Mouse (Mus musculus): ENCODE results near the gene Cct7.

Cct7 gene

GRCm38 (mm10) chr6:85452411-85452665, 1.0 kb downstream of the Cct7 start:
- no peak for DNase-seq (ENCODE audit: low spot score)

- peak; percentile 33 for DNase-seq (ENCODE audit: low spot score)
Observed at GRCm38 (mm10) chr6:85452816-85453215, 1.5 kb downstream of the Cct7 start.

DNA sequence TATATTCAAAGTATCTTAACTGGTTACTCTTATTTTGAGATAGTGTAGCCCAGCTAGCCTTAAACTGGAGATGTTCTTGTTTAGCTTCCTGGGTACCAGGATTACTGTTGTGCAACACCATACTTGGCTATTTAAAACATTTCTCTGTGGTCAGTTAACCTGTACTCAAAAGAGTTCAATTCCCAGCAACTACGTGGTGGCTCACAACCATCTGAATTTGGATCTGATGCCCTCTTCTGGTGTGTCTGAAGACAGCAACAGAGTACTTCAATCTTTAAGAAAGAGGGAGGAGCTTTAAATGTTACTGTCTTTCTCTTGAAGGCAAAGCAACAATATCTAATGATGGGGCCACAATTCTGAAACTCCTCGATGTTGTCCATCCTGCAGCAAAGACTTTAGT, 8.3 kb downstream of the Cct7 start:
- DNase-seq (ENCODE audit: low spot score) = no peak

- DNase-seq (ENCODE audit: low spot score) = peak; percentile 44
Observed at GRCm38 (mm10) chr6:85465381-85465780, 14.1 kb downstream of the Cct7 start.

DNA sequence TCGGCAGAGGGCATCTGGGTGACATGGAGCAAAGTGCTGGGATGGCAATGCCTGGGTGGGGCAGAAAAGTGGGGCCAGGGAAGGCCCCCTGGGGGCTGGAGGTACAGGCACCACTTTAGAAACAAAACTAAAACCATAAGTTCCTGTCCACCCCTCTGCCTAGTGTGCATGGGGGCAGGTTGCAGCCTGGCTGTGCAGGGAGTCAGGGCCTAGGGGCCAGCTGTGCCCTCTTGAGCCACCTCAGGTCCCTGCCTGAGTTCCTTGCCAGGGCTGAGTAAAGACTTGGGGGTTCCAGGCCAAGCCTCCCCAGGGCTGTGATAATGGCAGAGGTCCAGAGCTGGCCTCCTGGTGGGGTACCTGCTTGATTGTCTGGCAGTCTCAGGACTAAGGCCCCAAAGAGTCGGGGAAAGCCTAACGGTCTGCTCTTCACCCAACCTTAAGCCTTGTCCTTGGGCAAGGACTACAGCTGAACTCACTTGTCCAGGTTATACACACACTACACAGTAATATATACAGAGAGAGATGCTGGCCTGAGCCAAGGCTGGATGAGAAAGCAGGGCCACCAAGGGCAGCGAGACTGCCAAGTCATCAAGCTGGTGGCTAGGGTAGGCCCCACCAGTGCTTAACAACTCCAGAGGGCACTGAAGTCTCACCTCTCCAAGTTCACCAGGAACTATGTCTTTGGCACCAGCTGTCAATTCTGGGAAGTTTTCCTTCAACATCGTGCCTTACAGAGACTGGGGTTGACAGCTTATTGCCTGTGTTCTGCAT, 18.5 kb downstream of the Cct7 start:
- no peak for DNase-seq (ENCODE audit: low spot score)

DNA sequence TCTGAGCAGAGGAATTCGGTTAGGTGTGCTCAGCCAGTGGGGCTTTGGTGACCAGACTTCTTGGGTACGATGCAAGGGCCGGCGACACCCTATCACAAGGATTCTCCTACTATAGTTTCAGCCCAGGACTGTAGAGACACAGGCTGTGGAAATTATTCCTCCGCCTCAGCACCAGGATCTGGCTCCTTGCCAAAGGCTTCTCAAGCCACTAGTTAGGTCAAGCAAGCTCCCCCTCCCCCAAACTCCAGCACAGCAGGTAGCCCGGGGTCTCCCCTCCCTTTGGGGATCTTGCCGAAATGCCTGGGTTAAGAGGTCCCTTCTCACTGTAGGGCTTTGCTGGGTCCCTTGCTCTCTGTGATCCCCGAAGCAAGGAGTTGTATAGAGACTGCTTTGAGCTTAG, 20.6 kb downstream of the Cct7 start:
- DNase-seq (ENCODE audit: low spot score) = no peak

GRCm38 (mm10) chr6:85472542-85472941, 21.2 kb downstream of the Cct7 start:
- DNase-seq (ENCODE audit: low spot score) = no peak

DNA sequence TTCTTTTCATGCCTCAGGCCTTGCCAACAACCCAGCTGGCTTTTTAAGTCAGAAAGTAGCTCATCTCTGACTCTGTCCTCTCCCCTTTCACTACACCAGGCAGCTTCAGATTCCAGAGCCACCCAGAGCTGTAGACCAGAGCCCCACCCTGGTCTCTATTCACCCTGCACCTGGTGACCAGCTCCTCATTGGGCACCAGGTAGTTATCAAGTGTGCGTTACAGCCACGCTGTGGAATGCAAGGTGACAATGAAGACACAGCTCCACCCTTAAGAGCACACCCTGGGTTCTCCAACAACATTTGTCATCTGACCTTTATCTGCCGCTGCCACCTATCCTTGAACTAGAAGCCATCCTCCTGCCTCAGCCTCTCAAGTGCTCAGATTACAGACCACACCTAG, 24.3 kb downstream of the Cct7 start:
- DNase-seq (ENCODE audit: low spot score) = no peak

DNA sequence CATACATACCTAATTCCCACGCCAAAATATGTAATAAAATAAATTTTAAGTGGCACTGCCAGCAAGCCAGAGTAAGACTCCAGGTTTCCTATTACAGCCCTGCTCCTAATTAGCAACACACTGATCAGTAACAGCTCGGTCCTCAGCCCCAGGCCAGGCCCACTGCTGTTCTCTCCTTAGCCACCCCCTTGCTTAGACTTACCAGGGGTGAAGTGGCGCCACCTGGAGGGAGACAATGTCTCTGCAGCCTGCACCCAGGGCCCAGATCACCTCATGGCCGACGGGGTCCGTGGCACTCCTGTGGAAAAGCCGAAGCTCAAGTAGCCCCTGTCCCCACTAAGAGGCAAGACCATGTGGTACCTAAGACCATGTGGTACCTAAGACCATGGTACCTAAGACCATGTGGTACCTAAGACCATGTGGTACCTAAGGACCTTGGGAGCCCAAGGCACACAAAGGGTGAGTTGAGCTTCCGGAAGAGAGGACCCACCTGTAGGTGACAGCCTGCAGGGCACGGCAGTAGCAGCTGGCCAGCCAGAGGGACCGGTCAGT, 26.1 kb downstream of the Cct7 start:
- peak; percentile 57 for DNase-seq (ENCODE audit: low spot score)

DNA sequence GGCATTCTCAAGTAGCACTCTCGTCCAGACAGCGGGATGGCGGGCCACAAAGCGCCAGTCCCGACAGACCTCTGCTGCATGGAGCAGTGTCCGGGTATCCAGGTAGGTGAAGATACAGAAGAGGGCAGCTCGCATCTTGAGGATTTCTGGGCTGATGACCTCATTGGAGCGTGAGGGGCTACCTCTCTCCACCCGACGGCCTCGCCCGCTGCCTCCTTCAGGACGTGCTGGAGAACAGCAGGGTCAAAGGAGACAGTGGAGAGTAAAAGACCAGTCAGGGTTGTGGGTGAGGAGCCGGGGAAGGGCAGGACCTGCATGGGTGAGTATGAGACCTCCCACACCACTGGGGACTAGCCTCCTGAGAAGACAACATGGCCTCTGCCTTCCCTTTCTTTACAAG, 27.1 kb downstream of the Cct7 start:
- no peak for DNase-seq (ENCODE audit: low spot score)

DNA sequence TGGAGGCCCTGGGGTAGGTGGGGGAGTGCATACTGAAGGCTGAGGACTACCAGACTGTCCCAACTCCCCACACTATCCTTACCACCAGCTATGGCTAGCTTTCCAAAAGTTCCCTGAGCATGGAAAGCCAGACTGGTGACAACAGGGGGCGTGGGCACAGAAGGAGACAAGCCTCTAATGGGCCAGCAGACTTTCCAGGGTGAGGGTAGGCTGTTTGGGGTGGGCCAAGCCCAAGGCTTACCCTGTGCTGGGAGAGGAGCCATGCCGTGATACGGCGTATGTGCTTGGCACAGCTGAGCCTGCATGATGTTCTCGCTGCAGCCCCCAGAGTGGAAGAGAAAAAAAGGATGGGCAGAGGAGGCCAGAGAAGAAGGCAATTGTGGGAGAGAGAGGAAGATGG, 28.7 kb downstream of the Cct7 start:
- no peak for DNase-seq (ENCODE audit: low spot score)

- no peak for DNase-seq (ENCODE audit: low spot score)
Observed at GRCm38 (mm10) chr6:85480685-85481084, 29.4 kb downstream of the Cct7 start.

GRCm38 (mm10) chr6:85483843-85484721, 32.8 kb downstream of the Cct7 start:
- DNase-seq (ENCODE audit: low spot score) = peak; percentile 26

- DNase-seq (ENCODE audit: low spot score) = no peak
Observed at GRCm38 (mm10) chr6:85485738-85486137, 34.4 kb downstream of the Cct7 start.

GRCm38 (mm10) chr6:85488510-85488909, 37.2 kb downstream of the Cct7 start:
- peak; percentile 41 for DNase-seq (ENCODE audit: low spot score)

DNA sequence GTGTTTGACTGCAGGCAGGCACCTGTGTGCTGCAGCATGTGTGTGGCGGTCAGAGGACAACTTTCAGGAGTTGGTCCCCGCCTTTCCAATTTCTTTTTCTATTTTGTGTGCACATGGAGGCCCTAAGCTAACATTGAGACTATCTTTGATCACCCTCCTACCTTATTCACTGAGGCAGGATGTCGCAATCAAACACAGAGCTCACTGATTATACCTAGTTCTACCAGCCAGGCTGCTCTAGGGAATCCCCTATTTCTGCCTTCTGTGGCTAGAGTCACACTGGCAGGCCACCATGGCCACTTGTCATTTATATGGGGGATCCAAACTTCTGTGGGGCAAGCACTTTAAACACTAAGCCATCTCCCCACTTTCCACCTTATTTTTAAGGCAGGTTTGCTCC, 38.4 kb downstream of the Cct7 start:
- DNase-seq (ENCODE audit: low spot score) = no peak

- DNase-seq (ENCODE audit: low spot score) = no peak
Observed at GRCm38 (mm10) chr6:85490252-85490651, 38.9 kb downstream of the Cct7 start.

DNA sequence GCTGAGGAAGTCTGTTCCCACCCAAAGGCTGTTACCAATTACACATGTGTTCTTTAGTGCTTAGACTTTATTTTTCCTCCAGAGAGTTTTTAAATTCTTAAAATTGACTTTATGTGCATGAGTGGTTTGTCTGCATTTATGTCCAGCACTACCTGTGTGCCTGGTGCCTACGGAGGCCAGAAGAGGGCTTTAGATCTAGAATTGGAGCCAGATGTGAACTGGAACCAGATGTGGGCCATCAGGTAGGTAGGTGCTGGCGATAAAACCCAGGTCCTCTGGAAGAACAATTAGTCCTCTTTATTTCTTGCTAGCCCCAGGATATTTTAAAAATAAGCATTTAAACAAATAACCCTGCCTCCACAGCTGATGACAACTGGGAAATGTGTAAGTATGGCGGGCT, 40.3 kb downstream of the Cct7 start:
- no peak for DNase-seq (ENCODE audit: low spot score)

GRCm38 (mm10) chr6:85496976-85497375, 45.7 kb downstream of the Cct7 start:
- DNase-seq (ENCODE audit: low spot score) = no peak

GRCm38 (mm10) chr6:85498147-85498546, 46.8 kb downstream of the Cct7 start:
- DNase-seq (ENCODE audit: low spot score) = peak; percentile 54

DNA sequence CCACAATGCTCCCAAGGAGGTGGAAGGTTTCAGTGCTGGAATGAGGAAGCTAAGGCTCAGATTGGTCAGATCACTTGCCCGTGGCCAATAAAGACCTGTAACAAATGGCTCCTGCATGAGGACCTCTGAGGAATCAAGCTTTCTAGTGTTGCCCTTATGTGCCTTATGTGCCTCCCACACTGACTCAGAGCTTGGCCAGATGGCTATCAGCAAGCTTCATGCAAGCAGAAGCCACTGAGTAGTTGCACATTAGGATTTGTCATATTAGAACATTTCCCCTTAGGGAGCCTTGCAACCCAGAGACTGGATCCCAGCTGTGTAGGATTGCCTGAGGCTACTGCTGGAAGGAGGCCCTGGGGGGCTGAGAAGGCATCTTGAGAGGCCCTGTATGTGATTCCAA, 49.1 kb downstream of the Cct7 start:
- DNase-seq (ENCODE audit: low spot score) = no peak

DNA sequence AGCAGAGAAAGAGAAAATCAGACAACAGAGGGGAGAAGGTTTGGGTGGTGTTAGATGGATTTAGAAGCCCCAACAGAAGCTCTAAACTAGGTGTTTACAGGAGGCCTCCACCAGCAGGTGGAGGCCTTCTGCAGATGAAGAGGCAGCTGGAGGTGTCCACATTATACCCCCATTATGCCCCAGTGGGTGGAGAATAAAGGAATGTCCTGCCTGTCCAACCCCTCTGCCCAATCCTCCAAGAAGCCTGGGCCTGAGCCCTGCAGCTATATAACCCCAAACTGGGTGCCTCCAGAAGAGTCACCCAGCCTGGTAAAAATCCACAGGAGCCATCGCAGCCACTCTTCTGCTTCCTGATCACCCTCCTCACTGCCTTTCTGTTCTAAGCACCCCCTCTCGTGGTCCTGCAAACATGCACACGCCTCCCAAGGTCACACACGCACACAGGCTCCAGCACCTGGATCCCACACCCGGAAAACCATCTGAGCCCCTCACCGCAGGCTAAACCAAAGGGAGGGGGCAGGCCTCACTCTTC, 50.3 kb downstream of the Cct7 start:
- DNase-seq (ENCODE audit: low spot score) = no peak
